Mouse (Mus musculus) forebrain, embryonic 11.5 days (tissue): ENCODE measurements around the gene Recql5. TPM values are rescaled to one million over a fixed set of nuclear protein-coding genes. Genes with fewer than 3 reads are reported as not detected.

Experiments used
- ATAC-seq: fragments of 200-750 bp; cut with Nextera tagmentation; replicated peaks from 2 replicates; pipeline ENCODE4 v1.8.0; 2017; ENCODE audit warnings: moderate TSS enrichment; ENCODE audit not compliant: low FRiP score
- DNase-seq: peaks from one replicate; pipeline ENCODE4 v3.0.0-alpha.2; 2017; ENCODE audit warnings: low spot score
- H3K27ac ChIP-seq: fragments of 300-500 bp; sonication (generic); 2 replicates; pipeline ENCODE4 v1.5.1; 2014; ENCODE audit warnings: low read depth, low read length
- H3K27me3 ChIP-seq: fragments of 300-500 bp; sonication (generic); 2 replicates; pipeline ENCODE4 v1.6.1; 2014; ENCODE audit warnings: mild to moderate bottlenecking, low read length, mixed read lengths; ENCODE audit not compliant: control insufficient read depth, insufficient read depth
- H3K36me3 ChIP-seq: fragments of 300-500 bp; sonication (generic); 2 replicates; pipeline ENCODE4 v1.6.1; 2014; ENCODE audit warnings: mild to moderate bottlenecking, low read length, moderate library complexity, mixed read lengths; ENCODE audit not compliant: control insufficient read depth, insufficient read depth
- H3K4me1 ChIP-seq: fragments of 300-500 bp; sonication (generic); replicated peaks from 2 replicates; pipeline ENCODE4 v1.6.1; 2014; ENCODE audit warnings: low read length, mixed read lengths; ENCODE audit not compliant: control insufficient read depth, insufficient read depth
- H3K4me2 ChIP-seq: fragments of 300-500 bp; sonication (generic); 2 replicates; pipeline ENCODE4 v1.6.1; 2014; ENCODE audit warnings: low read depth, mild to moderate bottlenecking, low read length, moderate library complexity, mixed read lengths; ENCODE audit not compliant: severe bottlenecking
- H3K4me3 ChIP-seq: fragments of 300-500 bp; sonication (generic); 2 replicates; pipeline ENCODE4 v1.5.1; 2014; ENCODE audit warnings: low read depth, low read length
- H3K9ac ChIP-seq: fragments of 300-500 bp; sonication (generic); 2 replicates; pipeline ENCODE4 v1.6.1; 2014; ENCODE audit warnings: low read length
- H3K9me3 ChIP-seq: fragments of 300-500 bp; sonication (generic); 2 replicates; pipeline ENCODE4 v1.6.1; 2016; ENCODE audit warnings: low read length, mixed read lengths; ENCODE audit not compliant: control insufficient read depth
- WGBS: fragments of 180-500 bp; shearing (Covaris S2); extraction: QIAGEN DNeasy Blood & Tissue Kit; methylation state at CpG from one replicate; pipeline ENCODE4 v1.1.7; 2014; 5-methylcytosine and 5-hydroxymethylcytosine counted together
- polyA plus RNA-seq: library from polyadenylated mRNA; unstranded; fragments of >200 nt; fragmentation: Nextera tagmentation; extraction: Ambion mirVana; gene quantifications from 2 replicates; pipeline ENCODE4 v1.2.1, GENCODE M21; 2014

The Recql5 gene
- polyA plus RNA-seq, 1 experiment from 2014 or later, result 28.3 TPM

DNA sequence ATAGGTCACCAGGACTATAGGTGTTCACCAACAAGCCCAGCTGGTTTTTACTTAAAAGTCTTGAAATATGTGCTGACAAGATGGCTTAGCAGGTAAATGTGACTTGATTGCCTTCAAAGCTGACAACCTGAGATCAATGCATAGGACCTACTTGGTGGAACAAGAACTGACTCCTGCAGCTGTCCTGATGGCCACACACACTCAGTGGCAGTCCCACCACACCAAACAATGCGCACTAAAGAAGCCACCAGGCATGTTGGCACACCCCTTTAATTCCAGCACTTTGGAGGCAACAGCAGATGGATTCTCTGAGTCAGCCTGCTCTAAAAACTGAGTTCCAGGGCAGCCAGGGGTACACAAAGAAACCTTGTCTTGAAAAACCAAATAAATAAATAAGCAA lies 11.3 kb downstream of the Recql5 start:
- Histone ChIP-seq H3K27me3 (no peaks in the 10 kb centered on the region), H3K4me2 (no peak overlapping the region), H3K4me3 (no peak overlapping the region), H3K36me3 (no peaks in the 10 kb centered on the region), H3K27ac (no peak overlapping the region), H3K9ac (no peak overlapping the region), H3K4me1 (no peaks in the 10 kb centered on the region), H3K9me3 (no peaks in the 10 kb centered on the region)
- DNase-seq (no peak), ATAC-seq (no peak)
- WGBS, result 94% methylated on average over 1 of the region's 1 CpGs

DNA sequence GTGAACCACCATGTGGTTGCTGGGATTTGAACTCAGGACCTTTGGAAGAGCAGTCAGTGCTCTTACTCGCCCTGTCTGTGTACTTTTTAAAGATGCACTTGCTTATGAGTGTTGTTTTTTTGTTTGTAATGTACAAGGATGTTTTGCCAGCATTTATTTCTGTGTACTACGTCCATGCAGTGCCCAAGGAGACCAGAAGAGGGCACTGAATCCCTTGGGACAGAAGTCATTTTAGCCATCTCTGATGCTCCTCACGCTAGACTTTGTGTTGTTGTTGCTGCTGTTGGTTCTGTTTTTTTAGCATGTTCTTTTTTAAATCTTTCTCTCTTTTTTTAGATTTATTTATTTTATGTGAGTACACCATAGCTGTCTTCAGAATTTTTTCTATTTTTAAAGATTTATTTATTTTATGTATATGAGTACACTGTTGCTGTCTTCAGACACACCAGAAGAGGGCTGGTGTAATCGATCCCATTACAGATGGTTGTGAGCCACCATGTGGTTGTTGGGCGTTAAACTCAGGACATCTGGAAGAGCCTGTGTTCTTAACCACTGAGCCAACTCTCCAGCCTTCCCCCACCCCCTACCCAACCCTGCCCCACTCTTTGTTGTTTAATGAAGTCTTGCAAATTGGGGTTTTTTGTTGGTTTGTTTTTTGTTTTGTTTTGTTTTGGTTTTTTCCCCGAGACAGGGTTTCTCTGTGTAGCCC lies 13.0 kb downstream of the Recql5 start:
- Histone ChIP-seq H3K4me1 (no peaks in the 10 kb centered on the region), H3K36me3 (no peaks in the 10 kb centered on the region), H3K9me3 (no peaks in the 10 kb centered on the region), H3K9ac (no peak overlapping the region), H3K4me3 (no peak overlapping the region), H3K27me3 (no peaks in the 10 kb centered on the region), H3K4me2 (no peak overlapping the region), H3K27ac (no peak overlapping the region)
- DNase-seq (peak; percentile 65), ATAC-seq (no peak)
- WGBS, result 51% methylated on average over 6 of the region's 6 CpGs

GRCm38 (mm10) chr11:115919073-115919472 lies 14.2 kb downstream of the Recql5 start:
- DNase-seq (no peak), ATAC-seq (no peak)
- Histone ChIP-seq H3K4me3 (no peak overlapping the region), H3K9ac (no peak overlapping the region), H3K9me3 (no peaks in the 10 kb centered on the region), H3K4me2 (no peak overlapping the region), H3K27ac (no peak overlapping the region), H3K36me3 (no peaks in the 10 kb centered on the region), H3K27me3 (no peaks in the 10 kb centered on the region), H3K4me1 (no peaks in the 10 kb centered on the region)
- WGBS, result 92% methylated on average over 5 of the region's 5 CpGs

DNA sequence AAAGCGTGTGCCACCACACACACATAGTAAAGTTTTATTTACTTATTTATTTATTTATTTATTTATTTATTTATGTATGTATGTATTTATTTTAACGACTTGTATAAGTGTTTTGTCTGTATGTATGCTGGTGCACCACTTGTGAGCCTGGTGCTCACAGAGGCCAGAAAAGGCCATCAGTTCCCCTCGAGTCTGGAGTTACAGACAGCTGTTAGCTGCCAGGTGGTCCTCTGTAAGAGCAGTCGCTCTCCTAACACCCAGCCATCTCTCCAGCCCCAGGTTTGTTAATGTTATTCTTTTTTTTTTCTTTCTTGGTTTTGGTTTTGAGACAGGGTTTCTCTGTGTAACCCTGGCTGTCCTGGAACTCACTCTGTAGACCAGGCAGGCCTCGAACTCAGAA lies 14.6 kb downstream of the Recql5 start:
- ATAC-seq (no peak), DNase-seq (no peak)
- no peaks in the 10 kb centered on the region for H3K9me3 ChIP-seq
- WGBS, result 90% methylated on average over 5 of the region's 5 CpGs
- no peak overlapping the region for H3K4me2 ChIP-seq
- H3K4me3 ChIP-seq, result no peak overlapping the region
- no peak overlapping the region for H3K9ac ChIP-seq
- no peaks in the 10 kb centered on the region for H3K36me3 ChIP-seq
- no peaks in the 10 kb centered on the region for H3K27me3 ChIP-seq
- no peaks in the 10 kb centered on the region for H3K4me1 ChIP-seq
- H3K27ac ChIP-seq, result no peak overlapping the region

- WGBS, result 94% methylated on average over 4 of the region's 4 CpGs
- H3K4me1 ChIP-seq, result no peaks in the 10 kb centered on the region
- H3K9ac ChIP-seq, result no peak overlapping the region
- H3K4me2 ChIP-seq, result no peak overlapping the region
- no peaks in the 10 kb centered on the region for H3K27me3 ChIP-seq
- no peaks in the 10 kb centered on the region for H3K36me3 ChIP-seq
- H3K4me3 ChIP-seq, result no peak overlapping the region
- no peak for DNase-seq
- no peak overlapping the region for H3K27ac ChIP-seq
- ATAC-seq, result no peak
- no peaks in the 10 kb centered on the region for H3K9me3 ChIP-seq
Observed at GRCm38 (mm10) chr11:115916579-115916978, 16.7 kb downstream of the Recql5 start.

GRCm38 (mm10) chr11:115911632-115912376 lies 21.5 kb downstream of the Recql5 start, which contains the start of gene Smim6:
Gene Smim6, plus strand, starts transcription at chr11:115912017.
- Histone ChIP-seq H3K4me3 (no peak within 1 kb of the TSS), H3K27me3 (no peaks in the 10 kb centered on the region), H3K4me2 (no peak within 1 kb of the TSS), H3K9ac (no peak within 1 kb of the TSS), H3K27ac (no peak within 1 kb of the TSS), H3K9me3 (no peaks in the 10 kb centered on the region), H3K36me3 (no peaks in the 10 kb centered on the region), H3K4me1 (no peaks in the 10 kb centered on the region)
- no peak for ATAC-seq
- WGBS, result 90% methylated on average over 11 of the region's 11 CpGs
- no peak for DNase-seq

DNA sequence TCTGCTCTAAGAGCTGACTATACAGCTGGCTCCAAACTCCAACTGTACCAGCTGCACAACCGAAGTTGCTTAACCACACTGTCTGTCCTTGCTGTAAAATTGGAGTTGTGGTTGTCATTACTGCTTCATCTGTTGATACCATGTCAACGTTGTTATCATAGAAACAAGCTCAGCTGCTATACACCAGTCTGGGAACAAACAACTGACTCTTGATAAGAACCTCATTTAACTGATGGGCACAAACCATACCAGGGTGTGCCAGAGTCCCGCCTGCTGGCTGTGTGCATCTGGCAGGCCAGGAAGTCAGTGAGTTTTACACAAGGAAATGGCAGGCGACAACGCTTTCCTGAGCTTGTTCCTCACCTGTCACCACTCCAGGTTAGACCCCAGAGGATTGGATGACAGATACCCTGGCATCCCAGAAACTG lies 22.1 kb downstream of the Recql5 start:
- H3K9me3 ChIP-seq, result no peaks in the 10 kb centered on the region
- H3K4me2 ChIP-seq, result no peak overlapping the region
- DNase-seq, result no peak
- H3K4me3 ChIP-seq, result no peak overlapping the region
- no peak overlapping the region for H3K27ac ChIP-seq
- 91% methylated on average over 5 of the region's 5 CpGs for WGBS
- H3K4me1 ChIP-seq, result no peaks in the 10 kb centered on the region
- H3K9ac ChIP-seq, result no peak overlapping the region
- ATAC-seq, result no peak
- H3K27me3 ChIP-seq, result no peaks in the 10 kb centered on the region
- no peaks in the 10 kb centered on the region for H3K36me3 ChIP-seq

DNA sequence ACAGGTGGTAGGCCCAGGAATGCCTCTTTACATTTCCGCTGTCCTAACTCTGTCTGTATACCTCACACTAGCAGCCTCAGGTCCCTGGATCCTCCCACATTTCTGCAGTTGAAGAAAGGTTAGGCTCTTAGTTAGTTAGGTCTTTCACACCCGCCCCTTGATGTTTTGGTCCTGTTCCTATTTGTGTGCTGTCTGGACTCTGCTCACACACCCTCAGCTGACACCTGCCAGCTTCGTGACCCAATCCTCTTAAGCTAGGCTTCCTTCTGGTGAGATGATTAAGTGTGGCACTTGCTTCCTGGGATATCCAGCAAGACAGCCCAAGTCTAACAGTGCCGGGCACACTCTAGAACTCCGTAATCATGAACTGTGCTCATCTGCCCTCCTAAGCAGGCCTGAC lies 26.8 kb downstream of the Recql5 start:
- no peaks in the 10 kb centered on the region for H3K36me3 ChIP-seq
- no peaks in the 10 kb centered on the region for H3K27me3 ChIP-seq

More for the DNA sequence above, 26.8 kb downstream of the Recql5 start:
- Histone ChIP-seq H3K27ac (no peak overlapping the region), H3K9me3 (no peaks in the 10 kb centered on the region), H3K4me3 (no peak overlapping the region), H3K4me1 (no peaks in the 10 kb centered on the region), H3K4me2 (no peak overlapping the region), H3K9ac (no peak overlapping the region)
- 93% methylated on average over 5 of the region's 5 CpGs for WGBS
- DNase-seq (no peak), ATAC-seq (no peak)
